ENCODE assay signal across 11 mouse cellular contexts in genomic region chr7:110782135-110782534, GRCm38 (mm10). TPM values are rescaled to one million over a fixed set of nuclear protein-coding genes. Genes with fewer than 3 reads are reported as not detected.
DNase-seq lines count a peak whose midpoint lies in the region; ATAC-seq and TF ChIP-seq lines count a peak whose summit lies in the region.
"Had no signal": no experiment of that assay in that cellular context is flagged by ENCODE, and none has a peak within 500 bp of the region (broad histone marks: within the 10 kb centered on the region; RNA-seq: fewer than 3 reads in every experiment).

No protein-coding gene starts in this region.

- no peaks in the 10 kb centered on the region for H3K27me3 ChIP-seq in heart, embryonic 16.5 days (ENCODE audit: control insufficient read depth, insufficient read depth, low read length)
- H3K27me3 ChIP-seq in forebrain, embryonic 15.5 days, result no peaks in the 10 kb centered on the region
- H3K27me3 ChIP-seq in intestine, postnatal 0 days (replicated peaks; ENCODE audit: control insufficient read depth, insufficient read depth, low read length), result no peaks in the 10 kb centered on the region
- H3K27me3 ChIP-seq: embryonic facial prominence, embryonic 12.5 days; lung, embryonic 15.5 days had no signal

- H3K36me3 ChIP-seq in heart, embryonic 16.5 days (ENCODE audit: control insufficient read depth, insufficient read depth), result no peaks in the 10 kb centered on the region
- H3K36me3 ChIP-seq in forebrain, embryonic 15.5 days, result no peaks in the 10 kb centered on the region
- peaks cover 3% of the 10 kb centered on the region; the same call in 1 of the 2 replicates for H3K36me3 ChIP-seq in intestine, postnatal 0 days (ENCODE audit: control insufficient read depth, insufficient read depth)
- H3K36me3 ChIP-seq: embryonic facial prominence, embryonic 12.5 days; lung, embryonic 15.5 days had no signal

- no peak overlapping the region for H3K9ac ChIP-seq in heart, embryonic 16.5 days (ENCODE audit: low read length)
- H3K9ac ChIP-seq in forebrain, embryonic 15.5 days (replicated peaks), result no peak overlapping the region
- H3K9ac ChIP-seq in intestine, postnatal 0 days (ENCODE audit: low read depth, low read length), result no peak overlapping the region
- H3K9ac ChIP-seq: embryonic facial prominence, embryonic 12.5 days; lung, embryonic 15.5 days had no signal

- no peak overlapping the region for H3K4me2 ChIP-seq in heart, embryonic 16.5 days (ENCODE audit: low read depth, low read length)
- H3K4me2 ChIP-seq in forebrain, embryonic 15.5 days (replicated peaks), result no peak overlapping the region
- no peak overlapping the region for H3K4me2 ChIP-seq in intestine, postnatal 0 days (replicated peaks; ENCODE audit: low read depth)
- H3K4me2 ChIP-seq: embryonic facial prominence, embryonic 12.5 days; lung, embryonic 15.5 days had no signal

- H3K9me3 ChIP-seq in heart, embryonic 16.5 days (replicated peaks; ENCODE audit: control insufficient read depth, low read length), result no peaks in the 10 kb centered on the region
- H3K9me3 ChIP-seq in forebrain, embryonic 15.5 days, result no peaks in the 10 kb centered on the region
- H3K9me3 ChIP-seq in intestine, postnatal 0 days (ENCODE audit: control insufficient read depth), result no peaks in the 10 kb centered on the region
- H3K9me3 ChIP-seq: embryonic facial prominence, embryonic 12.5 days; lung, embryonic 15.5 days had no signal

- no peak overlapping the region for H3K27ac ChIP-seq in heart, embryonic 16.5 days (ENCODE audit: low read length)
- no peak overlapping the region for H3K27ac ChIP-seq in forebrain, embryonic 15.5 days (replicated peaks)
- H3K27ac ChIP-seq in intestine, postnatal 0 days (ENCODE audit: low read depth, low read length), result no peak overlapping the region
- H3K27ac ChIP-seq: lung, embryonic 15.5 days had no signal

- H3K4me1 ChIP-seq in heart, embryonic 16.5 days (ENCODE audit: control insufficient read depth, insufficient read depth, low read length), result peaks cover 18% of the 10 kb centered on the region
- H3K4me1 ChIP-seq in forebrain, embryonic 15.5 days, result peaks cover 20% of the 10 kb centered on the region
- H3K4me1 ChIP-seq in intestine, postnatal 0 days (replicated peaks; ENCODE audit: control insufficient read depth, insufficient read depth, low read length), result peaks cover 6% of the 10 kb centered on the region; the same call in 1 of the 2 replicates

- no peak overlapping the region for H3K4me3 ChIP-seq in heart, embryonic 16.5 days (ENCODE audit: low read length)
- H3K4me3 ChIP-seq in forebrain, embryonic 15.5 days, result no peak overlapping the region
- H3K4me3 ChIP-seq in intestine, postnatal 0 days (ENCODE audit: low read depth, low read length), result no peak overlapping the region
- H3K4me3 ChIP-seq: embryonic facial prominence, embryonic 12.5 days; lung, embryonic 15.5 days had no signal

- DNase-seq in cerebellum, postnatal 14 days, result peak; percentile 55 to 57
- DNase-seq in cerebellum, postnatal 4 days (ENCODE audit: low spot score in 2 of 2), result no peak
- peak; percentile 60 for DNase-seq in MN1 (ENCODE audit: low spot score)
- DNase-seq in lung, postnatal 14 days, result peak; percentile 54
- no peak for DNase-seq in ovary, postnatal 36 days (ENCODE audit: low spot score)
- DNase-seq: B cell, adult 2 months had no signal

- ATAC-seq in heart, embryonic 16.5 days (replicated peaks; ENCODE audit: extremely low read depth, insufficient read depth, low FRiP score), result peak; percentile 53; the same call in 1 of the 2 replicates
- no peak for ATAC-seq in forebrain, embryonic 15.5 days (replicated peaks)
- ATAC-seq in intestine, postnatal 0 days, result no peak

- 37% methylated on average over 7 of the region's 7 CpGs for WGBS in heart, embryonic 16.5 days
- WGBS in forebrain, embryonic 15.5 days, result 72% methylated on average over 7 of the region's 7 CpGs
- 45% methylated on average over 7 of the region's 7 CpGs for WGBS in intestine, postnatal 0 days

- TF ChIP-seq CTCF in intestine, postnatal 0 days (IDR thresholded peaks at IDR 0.05; ENCODE audit: low read depth), result no peak

RNA-seq across cellular contexts. Expression of gene Ampd3, which starts 14.1 kb away (rescaled TPM):
- polyA plus RNA-seq in heart, embryonic 16.5 days (2015; fragmentation: Nextera tagmentation; extraction: Ambion mirVana), result 10.2 and 11.1 TPM in 2 replicates
- polyA plus RNA-seq in forebrain, embryonic 15.5 days (2015; fragmentation: Nextera tagmentation; extraction: Ambion mirVana), result 4.4 and 4.8 TPM in 2 replicates
- 7.0 and 7.4 TPM in 2 replicates for polyA plus RNA-seq in intestine, postnatal 0 days (2015; fragmentation: Nextera tagmentation; extraction: Ambion mirVana)

Comparison
In these comparisons a context has a peak if more than half of its experiments do, and no peak if none do; other contexts are left out.
1. DNase-seq: peak in cerebellum, postnatal 14 days (2 of 2), MN1 (single experiment) and lung, postnatal 14 days (single experiment); none in cerebellum, postnatal 4 days (0 of 2) and ovary, postnatal 36 days (single experiment).